Comparison of ENCODE assay signal across 22 mouse cellular contexts in the genomic region with DNA sequence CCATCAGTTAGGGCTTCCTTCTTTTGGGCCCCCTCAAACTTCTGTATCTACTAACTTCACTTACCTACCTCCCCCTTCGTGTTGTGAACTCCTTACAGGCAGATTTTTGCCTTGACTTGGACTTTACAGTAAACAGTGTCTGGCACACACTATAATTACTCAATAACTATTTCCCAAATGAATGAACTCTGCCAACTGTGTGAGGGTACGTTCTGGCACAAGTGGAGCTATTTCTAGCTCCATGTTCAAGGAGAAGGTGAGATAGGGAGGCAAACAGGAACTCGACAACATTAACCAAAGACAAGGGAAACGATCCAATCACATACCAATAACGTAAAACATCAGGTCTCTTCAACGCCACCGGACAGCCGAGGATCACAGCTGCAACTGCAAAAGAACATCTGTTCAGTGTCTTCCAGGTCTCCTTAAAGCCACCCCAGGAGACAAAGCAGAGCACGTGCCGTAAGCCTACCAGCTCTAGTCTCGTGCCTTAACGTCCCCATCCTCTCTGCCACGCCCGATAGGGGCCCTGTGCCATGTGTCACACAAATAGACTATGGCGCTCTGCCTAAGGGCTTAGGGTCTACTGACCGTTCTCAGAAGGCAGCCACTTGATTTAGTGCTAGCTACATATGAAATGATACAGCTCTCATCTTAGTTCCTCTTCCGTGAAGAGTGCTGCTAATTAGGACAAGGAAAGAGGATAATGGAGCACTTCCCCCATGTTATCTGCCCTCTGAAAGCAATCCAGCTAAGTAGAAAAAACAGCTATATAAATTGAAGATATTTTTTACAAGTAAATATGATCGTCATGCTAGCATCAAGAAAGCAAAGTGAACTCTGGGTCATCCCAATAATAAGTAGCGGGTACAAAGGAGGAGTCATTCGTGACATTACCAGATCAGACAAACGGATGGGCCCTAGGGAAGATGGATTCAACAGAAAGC. TPM values are rescaled to one million over a fixed set of nuclear protein-coding genes. Genes with fewer than 3 reads are reported as not detected.
DNase-seq lines count a peak whose midpoint lies in the region; ATAC-seq lines count a peak whose summit lies in the region.
"Had no signal": no experiment of that assay in that cellular context is flagged by ENCODE, and none has a peak within 500 bp of the region (broad histone marks: within the 10 kb centered on the region; RNA-seq: fewer than 3 reads in every experiment).

No protein-coding gene starts in this region.

- WGBS in heart, embryonic 11.5 days (ENCODE audit: insufficient replicate concordance): 79% methylated on average over 21 of the region's 21 CpGs
- WGBS in heart, embryonic 12.5 days: 76% methylated on average over 21 of the region's 21 CpGs

- no peak overlapping the region for H3K4me3 ChIP-seq in heart, embryonic 11.5 days (ENCODE audit: low read depth, low read length)
- no peak overlapping the region for H3K4me3 ChIP-seq in heart, embryonic 12.5 days
- H3K4me3 ChIP-seq: embryonic facial prominence, embryonic 15.5 days; forebrain, embryonic 10.5 days; hindbrain, embryonic 15.5 days; intestine, embryonic 15.5 days; liver, embryonic 15.5 days; midbrain, embryonic 12.5 days; neural tube, embryonic 12.5 days had no signal

- DNase-seq in heart, adult 18-20 months: peak; percentile 70 to 72
- DNase-seq in adipocyte (ENCODE audit: low spot score): peak; percentile 86
- DNase-seq in heart, postnatal 14 days: peak; percentile 21 to 45
- no peak for DNase-seq in urinary bladder, postnatal 10 days (ENCODE audit: low spot score)
- no peak for DNase-seq in left cerebral cortex, adult 18-20 months (ENCODE audit: low spot score in 2 of 2)
- DNase-seq: adrenal gland, postnatal 25 days; cerebellum, adult 11-12 months; cerebellum, postnatal 25 days; embryo, embryonic 11 days; forebrain, postnatal 0 days; kidney, postnatal 4 days; thymus, postnatal 36 days had no signal

- H3K27ac ChIP-seq in heart, embryonic 11.5 days (ENCODE audit: low read depth, low read length): no peak overlapping the region
- 0 out of 2 replicates have a peak overlapping the region, but pooled peaks have one; percentile 29 for H3K27ac ChIP-seq in heart, embryonic 12.5 days (ENCODE audit: poor library complexity, severe bottlenecking)
- H3K27ac ChIP-seq: embryonic facial prominence, embryonic 15.5 days; forebrain, embryonic 10.5 days; hindbrain, embryonic 15.5 days; intestine, embryonic 15.5 days; liver, embryonic 15.5 days; midbrain, embryonic 12.5 days; neural tube, embryonic 12.5 days had no signal

- intact Hi-C loops in heart, postnatal 14 days (cut with DNase I): no loop called here

- H3K9me3 ChIP-seq in heart, embryonic 11.5 days (replicated peaks; ENCODE audit: control insufficient read depth, low read length): no peaks in the 10 kb centered on the region
- no peaks in the 10 kb centered on the region for H3K9me3 ChIP-seq in heart, embryonic 12.5 days (replicated peaks)
- H3K9me3 ChIP-seq: embryonic facial prominence, embryonic 15.5 days; forebrain, embryonic 10.5 days; hindbrain, embryonic 15.5 days; intestine, embryonic 15.5 days; liver, embryonic 15.5 days; midbrain, embryonic 12.5 days; neural tube, embryonic 12.5 days had no signal

- H3K36me3 ChIP-seq in heart, embryonic 11.5 days (ENCODE audit: control insufficient read depth, insufficient read depth, low read length): peaks cover 16% of the 10 kb centered on the region
- peaks cover 61% of the 10 kb centered on the region for H3K36me3 ChIP-seq in heart, embryonic 12.5 days
- H3K36me3 ChIP-seq: intestine, embryonic 15.5 days had no signal

- no peak overlapping the region for H3K4me2 ChIP-seq in heart, embryonic 11.5 days
- H3K4me2 ChIP-seq in heart, embryonic 12.5 days: no peak overlapping the region
- H3K4me2 ChIP-seq: embryonic facial prominence, embryonic 15.5 days; hindbrain, embryonic 15.5 days; intestine, embryonic 15.5 days; liver, embryonic 15.5 days; midbrain, embryonic 12.5 days; neural tube, embryonic 12.5 days had no signal

- H3K4me1 ChIP-seq in heart, embryonic 11.5 days (ENCODE audit: control insufficient read depth, insufficient read depth, low read length): peaks cover 9% of the 10 kb centered on the region; the same call in 1 of the 2 replicates
- peaks cover 36% of the 10 kb centered on the region for H3K4me1 ChIP-seq in heart, embryonic 12.5 days (replicated peaks)
- H3K4me1 ChIP-seq: embryonic facial prominence, embryonic 15.5 days; forebrain, embryonic 10.5 days; hindbrain, embryonic 15.5 days; intestine, embryonic 15.5 days; midbrain, embryonic 12.5 days; neural tube, embryonic 12.5 days had no signal

- no peak overlapping the region for H3K9ac ChIP-seq in heart, embryonic 11.5 days (ENCODE audit: low read depth, low read length)
- H3K9ac ChIP-seq in heart, embryonic 12.5 days: no peak overlapping the region
- H3K9ac ChIP-seq: embryonic facial prominence, embryonic 15.5 days; forebrain, postnatal 0 days; hindbrain, embryonic 15.5 days; intestine, embryonic 15.5 days; liver, embryonic 15.5 days; midbrain, embryonic 12.5 days; neural tube, embryonic 12.5 days had no signal

- no peak for ATAC-seq in heart, embryonic 11.5 days (replicated peaks; ENCODE audit: insufficient number of reproducible peaks, low FRiP score, low TSS enrichment)
- ATAC-seq in heart, embryonic 12.5 days (ENCODE audit: insufficient number of reproducible peaks, low FRiP score): no peak
- ATAC-seq: forebrain, postnatal 0 days; intestine, embryonic 15.5 days had no signal

- no peaks in the 10 kb centered on the region for H3K27me3 ChIP-seq in heart, embryonic 11.5 days (ENCODE audit: control insufficient read depth, insufficient read depth, low read length)
- no peaks in the 10 kb centered on the region for H3K27me3 ChIP-seq in heart, embryonic 12.5 days (replicated peaks)
- H3K27me3 ChIP-seq: CH12.LX; embryonic facial prominence, embryonic 15.5 days; hindbrain, embryonic 15.5 days; intestine, embryonic 15.5 days; liver, embryonic 15.5 days; midbrain, embryonic 12.5 days; neural tube, embryonic 12.5 days had no signal

RNA-seq across cellular contexts. Expression of a gene that starts 27.4 kb away (rescaled TPM):
- total RNA-seq in heart, adult 18-20 months (2021): 10 to 100 TPM; 38.0 to 46.1 TPM
- 92.3 and 102 TPM in 2 replicates for polyA plus RNA-seq in heart, embryonic 11.5 days (2014; fragmentation: Nextera tagmentation; extraction: Ambion mirVana)
- polyA plus RNA-seq in heart, embryonic 12.5 days (2016; fragmentation: Nextera tagmentation; extraction: Ambion mirVana): 79.4 and 80.3 TPM in 2 replicates
- 10 to 100 TPM; 30.1 to 37.1 TPM for total RNA-seq in heart, postnatal 14 days (2021)
- 10 to 100 TPM; 31.1 to 35.7 TPM for total RNA-seq in left cerebral cortex, adult 18-20 months (2021)

RNA-seq across cellular contexts. Expression of a gene that starts 27.4 kb away (rescaled TPM):
- 10 to 100 TPM; 40.8 to 50.3 TPM for total RNA-seq in heart, adult 18-20 months (2021)
- 13.1 and 16.1 TPM in 2 replicates for polyA plus RNA-seq in heart, embryonic 11.5 days (2014; fragmentation: Nextera tagmentation; extraction: Ambion mirVana)
- 14.4 and 15.4 TPM in 2 replicates for polyA plus RNA-seq in heart, embryonic 12.5 days (2016; fragmentation: Nextera tagmentation; extraction: Ambion mirVana)
- total RNA-seq in heart, postnatal 14 days (2021): 10 to 100 TPM; 33.6 to 38.9 TPM
- 10 to 100 TPM; 98.2 to 98.8 TPM for total RNA-seq in left cerebral cortex, adult 18-20 months (2021)

RNA-seq across cellular contexts. Expression of a gene that starts 52.8 kb away (rescaled TPM):
- 10 to 100 TPM; 27.0 to 29.4 TPM for total RNA-seq in heart, adult 18-20 months (2021)
- 28.5 and 30.4 TPM in 2 replicates for polyA plus RNA-seq in heart, embryonic 11.5 days (2014; fragmentation: Nextera tagmentation; extraction: Ambion mirVana)
- polyA plus RNA-seq in heart, embryonic 12.5 days (2016; fragmentation: Nextera tagmentation; extraction: Ambion mirVana): 21.1 and 24.3 TPM in 2 replicates
- 10 to 100 TPM; 31.3 to 32.5 TPM for total RNA-seq in heart, postnatal 14 days (2021)
- 100 to 1,000 TPM; 111 to 112 TPM for total RNA-seq in left cerebral cortex, adult 18-20 months (2021)

Comparison
In these comparisons a context has a peak if more than half of its experiments do, and no peak if none do; other contexts are left out.
1. DNase-seq: peak in heart, adult 18-20 months (2 of 2), adipocyte (single experiment) and heart, postnatal 14 days (2 of 2); none in urinary bladder, postnatal 10 days (single experiment) and left cerebral cortex, adult 18-20 months (0 of 2).